Mouse (Mus musculus): ENCODE data around the gene Hoxa9. TPM values are rescaled to one million over a fixed set of nuclear protein-coding genes. Genes with fewer than 3 reads are reported as not detected.

The Hoxa9 gene
- 0.33 and 2.3 TPM in 2 replicates for polyA plus RNA-seq (2014; fragmentation: Nextera tagmentation; extraction: Ambion mirVana)

DNA sequence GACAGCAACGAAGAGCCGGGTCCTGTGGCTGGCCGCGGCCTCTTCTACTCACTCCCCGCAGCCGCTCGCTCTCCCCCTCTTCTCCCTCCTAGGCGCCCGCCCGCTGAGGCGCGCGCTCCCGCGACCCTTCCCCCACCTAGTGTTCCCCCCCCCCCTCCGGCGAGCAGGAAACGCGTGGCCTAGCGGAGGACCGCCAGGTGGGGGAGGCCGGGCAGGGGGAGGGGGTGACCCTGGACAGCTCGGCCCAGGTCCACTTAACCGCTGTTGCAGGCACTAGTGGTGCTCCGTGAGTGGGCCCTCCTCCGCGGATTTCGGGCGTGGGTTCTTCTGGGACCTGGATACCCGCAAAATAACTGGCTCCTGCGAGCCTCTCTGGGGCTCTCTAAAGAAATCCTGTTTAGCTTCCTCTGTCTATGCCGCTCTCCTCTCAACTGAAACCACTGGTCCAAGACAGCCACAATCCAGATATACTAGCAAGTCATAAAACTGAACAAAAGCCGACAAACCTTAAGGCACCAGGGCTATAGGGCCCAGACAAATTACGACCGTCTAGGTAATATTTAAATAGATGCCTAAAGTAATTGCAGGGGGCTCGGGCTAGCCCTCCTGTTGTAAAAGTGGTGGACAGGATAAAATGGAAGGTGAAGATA lies at the start of gene Hoxa9:
TSS of gene Hoxa9 (minus strand) at position 574 of the 650 bp plus-strand sequence.
- peaks cover 98% of the 10 kb centered on the region for H3K27me3 ChIP-seq (replicated peaks; ENCODE audit: control insufficient read depth, insufficient read depth, low read length)
- H3K4me1 ChIP-seq (ENCODE audit: control insufficient read depth, insufficient read depth, low read length), result no peaks in the 10 kb centered on the region
- ATAC-seq (ENCODE audit: low read depth), result no peak
- H3K27ac ChIP-seq (replicated peaks; ENCODE audit: low read depth, low read length), result no peak within 1 kb of the TSS
- 1% methylated on average over 22 of the region's 36 CpGs for WGBS
- no peak within 1 kb of the TSS for H3K9ac ChIP-seq (ENCODE audit: low read depth, low read length)
- no peaks in the 10 kb centered on the region for H3K9me3 ChIP-seq (ENCODE audit: control insufficient read depth, low read length)
- H3K36me3 ChIP-seq (ENCODE audit: control insufficient read depth, insufficient read depth, low read length), result no peaks in the 10 kb centered on the region
- no peak for DNase-seq (ENCODE audit: low spot score)
- no peak within 1 kb of the TSS for H3K4me2 ChIP-seq (ENCODE audit: low read depth, low read length)
- no peak within 1 kb of the TSS for H3K4me3 ChIP-seq (ENCODE audit: low read depth, low read length)

GRCm38 (mm10) chr6:52276920-52277319 lies 46.0 kb upstream of the Hoxa9 start:
- Histone ChIP-seq H3K9ac (ENCODE audit: low read depth, low read length) (no peak overlapping the region), H3K4me1 (ENCODE audit: control insufficient read depth, insufficient read depth, low read length) (no peaks in the 10 kb centered on the region), H3K27me3 (replicated peaks; ENCODE audit: control insufficient read depth, insufficient read depth, low read length) (peaks cover 87% of the 10 kb centered on the region), H3K9me3 (ENCODE audit: control insufficient read depth, low read length) (no peaks in the 10 kb centered on the region), H3K4me3 (ENCODE audit: low read depth, low read length) (no peak overlapping the region), H3K4me2 (ENCODE audit: low read depth, low read length) (no peak overlapping the region), H3K36me3 (ENCODE audit: control insufficient read depth, insufficient read depth, low read length) (no peaks in the 10 kb centered on the region), H3K27ac (replicated peaks; ENCODE audit: low read depth, low read length) (no peak overlapping the region)
- WGBS, result 3% methylated on average over 5 of the region's 5 CpGs
- no peak for DNase-seq (ENCODE audit: low spot score)
- no peak for ATAC-seq (ENCODE audit: low read depth)

- Histone ChIP-seq H3K4me3 (ENCODE audit: low read depth, low read length) (no peak overlapping the region), H3K4me1 (ENCODE audit: control insufficient read depth, insufficient read depth, low read length) (no peaks in the 10 kb centered on the region), H3K9me3 (ENCODE audit: control insufficient read depth, low read length) (no peaks in the 10 kb centered on the region), H3K27me3 (replicated peaks; ENCODE audit: control insufficient read depth, insufficient read depth, low read length) (peaks cover 91% of the 10 kb centered on the region), H3K27ac (replicated peaks; ENCODE audit: low read depth, low read length) (no peak overlapping the region), H3K9ac (ENCODE audit: low read depth, low read length) (no peak overlapping the region), H3K4me2 (ENCODE audit: low read depth, low read length) (no peak overlapping the region), H3K36me3 (ENCODE audit: control insufficient read depth, insufficient read depth, low read length) (no peaks in the 10 kb centered on the region)
- ATAC-seq (ENCODE audit: low read depth) (no peak), DNase-seq (ENCODE audit: low spot score) (no peak)
- WGBS, result 5% methylated on average over 6 of the region's 6 CpGs
Measured at GRCm38 (mm10) chr6:52276382-52276781, 45.5 kb upstream of the Hoxa9 start.

DNA sequence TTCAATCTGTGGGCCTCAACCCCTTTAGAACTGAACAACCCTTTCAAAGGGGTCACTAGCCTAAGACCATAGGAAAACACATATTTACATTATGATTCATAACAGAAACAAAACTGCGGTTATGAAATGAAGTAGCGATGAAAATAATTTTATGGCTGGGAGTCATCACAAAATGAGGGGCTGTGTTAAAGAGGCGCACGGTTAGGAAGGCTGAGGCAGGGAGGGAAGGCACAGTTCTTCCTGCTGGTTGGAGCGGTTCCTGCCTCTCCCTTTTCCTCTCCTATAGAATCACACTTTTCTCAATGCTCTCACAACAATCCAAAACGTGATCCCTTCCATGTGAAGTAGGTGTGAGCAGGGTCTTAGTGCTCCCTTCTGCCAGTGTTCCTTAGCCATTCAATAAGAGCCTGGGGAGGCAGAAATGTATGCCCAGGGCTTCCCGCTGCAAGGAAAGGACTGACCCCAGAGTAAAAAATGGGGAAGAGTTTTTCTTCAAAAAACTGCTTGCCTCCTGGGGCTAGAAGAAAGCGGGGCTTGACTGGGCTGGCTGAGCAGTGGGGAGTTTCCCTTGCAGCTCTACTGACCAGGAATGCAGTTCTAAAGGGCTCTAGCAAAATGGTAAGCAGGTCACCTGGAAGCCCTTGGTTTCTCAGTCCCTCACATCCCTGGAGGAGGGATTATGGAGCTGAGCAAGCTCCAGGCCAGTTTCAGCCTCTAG lies 44.8 kb upstream of the Hoxa9 start:
- ATAC-seq (ENCODE audit: low read depth), result no peak
- H3K9ac ChIP-seq (ENCODE audit: low read depth, low read length), result no peak overlapping the region
- H3K4me3 ChIP-seq (ENCODE audit: low read depth, low read length), result no peak overlapping the region
- no peak overlapping the region for H3K27ac ChIP-seq (replicated peaks; ENCODE audit: low read depth, low read length)
- H3K36me3 ChIP-seq (ENCODE audit: control insufficient read depth, insufficient read depth, low read length), result no peaks in the 10 kb centered on the region
- no peak for DNase-seq (ENCODE audit: low spot score)
- H3K27me3 ChIP-seq (replicated peaks; ENCODE audit: control insufficient read depth, insufficient read depth, low read length), result peaks cover 91% of the 10 kb centered on the region
- H3K4me1 ChIP-seq (ENCODE audit: control insufficient read depth, insufficient read depth, low read length), result no peaks in the 10 kb centered on the region
- WGBS, result 5% methylated on average over 8 of the region's 8 CpGs
- H3K4me2 ChIP-seq (ENCODE audit: low read depth, low read length), result no peak overlapping the region
- no peaks in the 10 kb centered on the region for H3K9me3 ChIP-seq (ENCODE audit: control insufficient read depth, low read length)

GRCm38 (mm10) chr6:52274576-52274975 lies 43.7 kb upstream of the Hoxa9 start:
- Histone ChIP-seq H3K27ac (replicated peaks; ENCODE audit: low read depth, low read length) (no peak overlapping the region), H3K4me1 (ENCODE audit: control insufficient read depth, insufficient read depth, low read length) (no peaks in the 10 kb centered on the region), H3K9me3 (ENCODE audit: control insufficient read depth, low read length) (no peaks in the 10 kb centered on the region), H3K4me2 (ENCODE audit: low read depth, low read length) (no peak overlapping the region), H3K9ac (ENCODE audit: low read depth, low read length) (no peak overlapping the region), H3K4me3 (ENCODE audit: low read depth, low read length) (no peak overlapping the region), H3K36me3 (ENCODE audit: control insufficient read depth, insufficient read depth, low read length) (no peaks in the 10 kb centered on the region), H3K27me3 (replicated peaks; ENCODE audit: control insufficient read depth, insufficient read depth, low read length) (peaks cover 94% of the 10 kb centered on the region)
- DNase-seq (ENCODE audit: low spot score), result no peak
- 3% methylated on average over 11 of the region's 11 CpGs for WGBS
- ATAC-seq (ENCODE audit: low read depth), result no peak

DNA sequence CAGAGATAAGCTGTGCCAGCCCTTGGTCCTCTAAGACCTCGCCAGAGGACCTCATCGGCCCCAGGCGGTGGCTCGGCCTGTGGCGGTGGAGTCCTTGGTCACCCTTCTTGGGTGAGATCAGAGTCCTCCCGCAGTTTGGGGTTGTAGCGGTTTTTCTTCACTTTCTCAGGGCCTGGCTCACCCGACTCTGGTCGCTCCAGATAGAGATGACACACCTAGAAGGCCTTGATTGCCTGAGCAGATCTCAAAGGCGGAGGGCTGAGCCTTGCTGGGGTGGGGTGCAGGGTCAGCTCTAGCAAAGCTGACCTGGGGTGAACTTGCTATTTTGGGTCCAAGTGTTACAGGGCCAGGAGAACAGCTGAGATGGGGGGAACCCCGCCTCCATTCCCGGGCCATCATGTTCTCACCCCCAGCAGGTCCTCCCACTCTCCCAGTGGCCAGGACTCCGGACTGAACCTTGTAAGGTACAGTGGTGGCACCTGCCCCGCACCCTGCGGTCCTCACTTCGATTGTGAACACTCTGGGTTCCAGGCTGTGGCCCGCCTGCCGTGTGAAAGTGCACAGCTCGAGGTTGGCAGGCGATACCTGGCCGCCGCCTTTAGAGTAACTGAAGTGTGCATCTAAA lies 42.9 kb upstream of the Hoxa9 start:
- no peaks in the 10 kb centered on the region for H3K36me3 ChIP-seq (ENCODE audit: control insufficient read depth, insufficient read depth, low read length)
- H3K9me3 ChIP-seq (ENCODE audit: control insufficient read depth, low read length), result no peaks in the 10 kb centered on the region
- no peak overlapping the region for H3K9ac ChIP-seq (ENCODE audit: low read depth, low read length)
- peaks cover 97% of the 10 kb centered on the region for H3K27me3 ChIP-seq (replicated peaks; ENCODE audit: control insufficient read depth, insufficient read depth, low read length)
- WGBS, result 2% methylated on average over 20 of the region's 22 CpGs
- ATAC-seq (ENCODE audit: low read depth), result no peak
- H3K4me1 ChIP-seq (ENCODE audit: control insufficient read depth, insufficient read depth, low read length), result no peaks in the 10 kb centered on the region
- H3K27ac ChIP-seq (replicated peaks; ENCODE audit: low read depth, low read length), result no peak overlapping the region
- DNase-seq (ENCODE audit: low spot score), result no peak
- no peak overlapping the region for H3K4me2 ChIP-seq (ENCODE audit: low read depth, low read length)
- H3K4me3 ChIP-seq (ENCODE audit: low read depth, low read length), result no peak overlapping the region

GRCm38 (mm10) chr6:52272766-52273655 lies 42.1 kb upstream of the Hoxa9 start:
- Histone ChIP-seq H3K27me3 (replicated peaks; ENCODE audit: control insufficient read depth, insufficient read depth, low read length) (peaks cover 99% of the 10 kb centered on the region), H3K4me3 (ENCODE audit: low read depth, low read length) (no peak overlapping the region), H3K9ac (ENCODE audit: low read depth, low read length) (no peak overlapping the region), H3K9me3 (ENCODE audit: control insufficient read depth, low read length) (no peaks in the 10 kb centered on the region), H3K36me3 (ENCODE audit: control insufficient read depth, insufficient read depth, low read length) (no peaks in the 10 kb centered on the region), H3K4me1 (ENCODE audit: control insufficient read depth, insufficient read depth, low read length) (no peaks in the 10 kb centered on the region), H3K4me2 (ENCODE audit: low read depth, low read length) (no peak overlapping the region), H3K27ac (replicated peaks; ENCODE audit: low read depth, low read length) (no peak overlapping the region)
- WGBS, result 6% methylated on average over 22 of the region's 22 CpGs
- no peak for DNase-seq (ENCODE audit: low spot score)
- ATAC-seq (ENCODE audit: low read depth), result no peak
